Mouse (Mus musculus) MEL (cell line): ENCODE results near the gene Ifnar2.

Experiments used
- CHD2 ChIP-seq: IDR thresholded peaks from 2 replicates; pipeline ENCODE4 v1.6.1; 2011; ENCODE audit warnings: low read length, improper control_type of control experiment
- CTCF ChIP-seq, 3 experiments: IDR thresholded peaks in 2 of 3; conservative IDR thresholded peaks in 1 of 3; 2 replicates each; pipeline ENCODE4 v1.5.1; 2011 to 2012; ENCODE audit warnings: low read length in 3 of 3, low read depth in 2 of 3, mild to moderate bottlenecking in 2 of 3, improper control_type of control experiment in 1 of 3, inconsistent platforms in 1 of 3, mixed read lengths in 1 of 3, moderate library complexity in 1 of 3; ENCODE audit not compliant: control insufficient read depth in 1 of 3, insufficient read depth in 1 of 3, poor library complexity in 1 of 3, severe bottlenecking in 1 of 3
- EP300 ChIP-seq, 2 experiments: IDR thresholded peaks; 2 replicates each; pipeline ENCODE4 v1.6.1; 2011; ENCODE audit warnings: improper control_type of control experiment in 2 of 2, low read length in 2 of 2, low read depth in 1 of 2, mild to moderate bottlenecking in 1 of 2
- GATA1 ChIP-seq: IDR thresholded peaks from 2 replicates; pipeline ENCODE4 v1.6.1; 2011; ENCODE audit warnings: low read depth, low read length, improper control_type of control experiment
- MAX ChIP-seq: IDR thresholded peaks from 2 replicates; pipeline ENCODE4 v1.6.1; 2011; ENCODE audit warnings: low read length, improper control_type of control experiment
- MYB ChIP-seq: IDR thresholded peaks from 2 replicates; pipeline ENCODE4 v1.6.1; 2011; ENCODE audit warnings: mild to moderate bottlenecking, low read depth, low read length, improper control_type of control experiment
- POLR2AphosphoS2 ChIP-seq: IDR thresholded peaks from 2 replicates; pipeline ENCODE4 v1.6.1; 2011; ENCODE audit warnings: low read length, improper control_type of control experiment
- TCF12 ChIP-seq: IDR thresholded peaks from 2 replicates; pipeline ENCODE4 v1.6.1; 2014; ENCODE audit warnings: low read depth, mild to moderate bottlenecking, inconsistent platforms, low read length, improper control_type of control experiment, moderate library complexity

GRCm38 (mm10) chr16:91443211-91443611, 70.6 kb downstream of the Ifnar2 start:
- TF ChIP-seq CTCF (IDR thresholded peaks at IDR 0.05 in 2 of 3, conservative IDR thresholded peaks at IDR 0.05 in 1 of 3; ENCODE audit: control insufficient read depth in 1 of 3, insufficient read depth in 1 of 3, low read depth in 2 of 3, low read length in 3 of 3, poor library complexity in 1 of 3, severe bottlenecking in 1 of 3) (no peak), MAX (no peak), CHD2 (no peak), MYB (no peak), GATA1 (no peak), TCF12 (no peak), EP300 (IDR thresholded peaks at IDR 0.05; ENCODE audit: low read depth in 1 of 2, low read length in 2 of 2) (no peak), POLR2AphosphoS2 (no peak)
